Mouse (Mus musculus) CH12.LX (cell line): ENCODE measurements at regions not wholly inside any gene's neighbourhood (a gene's known extent, or its start where the extent isn't known, plus 50 kb on each side); places are given as distances from the start of the nearest gene placed in this dataset.

Source experiments
- CTCF ChIP-seq, 2 experiments: IDR thresholded peaks in 1 of 2; conservative IDR thresholded peaks in 1 of 2; 2 replicates each; pipeline ENCODE4 v1.5.1; 2011 to 2012; ENCODE audit warnings: low read depth in 2 of 2, low read length in 2 of 2, improper control_type of control experiment in 1 of 2, inconsistent platforms in 1 of 2, mild to moderate bottlenecking in 1 of 2, moderate library complexity in 1 of 2
- EP300 ChIP-seq: IDR thresholded peaks from 2 replicates; pipeline ENCODE4 v1.6.1; 2011; ENCODE audit warnings: low read length, improper control_type of control experiment
- GABPA ChIP-seq: IDR thresholded peaks from 2 replicates; pipeline ENCODE4 v1.6.1; 2012; ENCODE audit warnings: low read depth, low read length, improper control_type of control experiment, inconsistent platforms; ENCODE audit not compliant: insufficient replicate concordance
- IRF4 ChIP-seq: IDR thresholded peaks from 2 replicates; pipeline ENCODE4 v1.6.1; 2014; ENCODE audit warnings: low read depth, mild to moderate bottlenecking, inconsistent platforms, low read length, improper control_type of control experiment
- MXI1 ChIP-seq: IDR thresholded peaks from 2 replicates; pipeline ENCODE4 v1.6.1; 2011; ENCODE audit warnings: mild to moderate bottlenecking, low read depth, low read length, improper control_type of control experiment
- NRF1 ChIP-seq: IDR thresholded peaks from 2 replicates; pipeline ENCODE4 v1.6.1; 2014; ENCODE audit warnings: low read depth, mild to moderate bottlenecking, inconsistent platforms, low read length, improper control_type of control experiment, moderate library complexity
- POLR2A ChIP-seq: IDR thresholded peaks from 2 replicates; pipeline ENCODE4 v1.6.1; 2011; ENCODE audit warnings: low read depth, mild to moderate bottlenecking, improper control_type of control experiment, low read length
- POLR2AphosphoS2 ChIP-seq: IDR thresholded peaks from 2 replicates; pipeline ENCODE4 v1.6.1; 2011; ENCODE audit warnings: low read depth, low read length, improper control_type of control experiment
- USF2 ChIP-seq: conservative IDR thresholded peaks from 2 replicates; pipeline ENCODE4 v1.6.1; 2011; ENCODE audit warnings: low read depth, low read length, improper control_type of control experiment
- ZMIZ1 ChIP-seq: IDR thresholded peaks from 2 replicates; pipeline ENCODE4 v1.6.1; 2012; ENCODE audit warnings: low read depth, mild to moderate bottlenecking, inconsistent platforms, low read length, improper control_type of control experiment

GRCm38 (mm10) chr5:74927543-74927942 is 117.0 kb downstream of the Chic2 start:
- no peak for TF ChIP-seq CTCF (conservative IDR thresholded peaks at IDR 0.05 in 1 of 2, IDR thresholded peaks at IDR 0.05 in 1 of 2; ENCODE audit: low read depth in 2 of 2, low read length in 2 of 2)
- no peak for TF ChIP-seq GABPA
- no peak for TF ChIP-seq ZMIZ1
- TF ChIP-seq MXI1, result no peak
- no peak for TF ChIP-seq NRF1
- no peak for TF ChIP-seq POLR2A
- TF ChIP-seq USF2, result no peak
- no peak for TF ChIP-seq POLR2AphosphoS2
- no peak for TF ChIP-seq EP300
- no peak for TF ChIP-seq IRF4
